Mouse (Mus musculus) embryonic fibroblast, embryonic 13.5 days (primary cell): ENCODE results near the gene Eef1akmt3.

Source experiments
- CTCF ChIP-seq: IDR thresholded peaks from 2 replicates; pipeline ENCODE4 v1.5.1; 2011; ENCODE audit warnings: mild to moderate bottlenecking, control low read depth, low read length, moderate library complexity, borderline replicate concordance; ENCODE audit not compliant: insufficient read depth
- POLR2A ChIP-seq: IDR thresholded peaks from 2 replicates; pipeline ENCODE4 v1.6.1; 2011; ENCODE audit warnings: low read depth, mild to moderate bottlenecking, control low read depth, low read length, moderate library complexity

- TF ChIP-seq CTCF: no peak
- TF ChIP-seq POLR2A: no peak
Observed at GRCm38 (mm10) chr10:127075651-127076050, 34.3 kb upstream of the Eef1akmt3 start.
